Mouse (Mus musculus) erythroblast, embryonic 14.5 days (primary cell): ENCODE measurements around the gene Coro6.

Experiments
- GATA1 ChIP-seq: IDR thresholded peaks from 2 replicates; pipeline ENCODE4 v1.6.1; 2012; ENCODE audit warnings: low read length, inconsistent platforms, mixed read lengths
- TAL1 ChIP-seq: IDR thresholded peaks from 3 replicates; pipeline ENCODE4 v1.6.1; 2012; ENCODE audit warnings: low read length, inconsistent platforms, mixed read lengths

DNA sequence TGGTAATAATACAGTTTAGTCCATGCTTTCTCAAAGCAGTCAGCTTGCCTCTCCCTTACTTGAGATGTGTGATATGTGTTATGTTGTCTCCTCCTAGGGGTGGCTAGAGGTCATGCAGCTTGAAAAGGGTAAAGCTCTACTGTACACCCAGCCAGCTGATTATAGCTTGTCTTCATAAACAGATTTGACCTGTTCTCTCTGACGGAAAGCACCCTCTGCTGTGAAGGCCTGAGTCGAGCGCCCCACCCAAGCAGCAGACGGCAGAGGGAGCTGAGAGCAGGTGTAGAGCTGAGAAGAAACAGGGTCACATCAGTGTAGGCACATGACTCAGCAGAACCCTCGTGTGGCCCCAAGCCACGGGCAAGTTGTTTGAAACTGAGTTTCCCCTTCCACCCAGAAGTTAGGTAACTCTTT is 15.6 kb upstream of the Coro6 start:
- TF ChIP-seq GATA1 (no peak), TAL1 (no peak)
